Mouse (Mus musculus) hematopoietic multipotent progenitor cell, adult 10-12 weeks (in vitro differentiated cells): ENCODE data around the gene Prmt8. TPM values are rescaled to one million over a fixed set of nuclear protein-coding genes. Genes with fewer than 3 reads are reported as not detected.

Source experiments
- polyA plus RNA-seq: library from polyadenylated mRNA; stranded (reverse); fragments of >175 nt; gene quantifications from 2 replicates; pipeline ENCODE4 v1.2.3, GENCODE M21; 2012; ENCODE audit warnings: low replicate concordance

The Prmt8 gene
- not detected in 2 replicates for polyA plus RNA-seq

DNA sequence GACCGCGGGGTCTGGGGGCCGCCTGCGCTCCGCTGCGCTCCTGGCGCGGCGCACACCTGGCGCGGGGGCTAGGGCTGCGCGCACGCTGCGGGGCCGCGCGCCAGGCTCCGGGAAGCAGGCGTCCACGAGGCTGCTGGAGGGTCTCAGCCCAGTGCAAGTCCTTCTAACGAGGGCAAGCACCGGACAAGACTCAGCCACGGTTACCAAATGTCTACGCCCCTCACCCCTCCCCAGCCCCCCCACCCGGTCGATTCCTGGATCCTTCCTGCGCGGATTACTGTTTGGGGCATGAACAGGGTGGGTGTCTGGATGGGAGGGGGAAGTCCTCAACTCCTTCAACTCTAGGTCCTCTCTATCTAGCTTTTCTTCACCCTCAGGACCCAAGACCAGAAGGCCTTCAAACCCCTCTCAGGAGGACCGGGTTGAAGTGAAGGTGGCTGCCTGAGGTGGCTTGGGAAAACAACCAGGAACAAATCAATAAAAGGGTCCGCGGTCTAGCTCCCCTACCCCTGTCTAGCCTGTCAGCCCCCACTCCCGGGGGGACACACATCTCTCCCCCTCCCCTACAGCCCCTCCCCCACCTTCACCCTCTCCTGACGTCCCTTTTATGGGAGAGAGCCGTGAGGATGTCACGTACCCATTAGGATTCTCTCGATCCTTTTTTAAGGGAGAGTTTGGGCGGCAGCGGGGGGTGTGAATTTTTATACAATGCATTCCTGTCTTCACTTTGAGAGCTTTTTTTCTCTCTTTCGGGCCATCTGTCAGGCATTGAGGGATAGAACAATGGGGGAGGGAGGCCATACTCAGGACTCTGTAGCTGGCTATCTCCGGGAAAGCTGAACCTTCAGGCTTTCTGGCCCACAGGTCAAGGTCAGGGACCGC lies at the start of gene Prmt8:
TSS of gene Prmt8 (minus strand) at position 198 of the 882 bp plus-strand sequence.

Other genes with a start within 250 kb of the Prmt8 start
- gene Cracr2a, start 208.1 kb downstream of the Prmt8 start, polyA plus RNA-seq = 2.0 and 3.4 TPM in 2 replicates
- gene Tspan11, start 118.1 kb upstream of the Prmt8 start, polyA plus RNA-seq = not detected in 2 replicates